Comparison of ENCODE assay signal across 16 mouse cellular contexts in genomic region chr13:113888704-113889103, GRCm38 (mm10).
DNase-seq lines count a peak whose midpoint lies in the region; ATAC-seq lines count a peak whose summit lies in the region.
"Had no signal": no experiment of that assay in that cellular context is flagged by ENCODE, and none has a peak within 500 bp of the region (broad histone marks: within the 10 kb centered on the region; RNA-seq: fewer than 3 reads in every experiment).

No protein-coding gene starts in this region.

- intact Hi-C loops in heart, postnatal 25 days (cut with DNase I): no loop called here

- no peaks in the 10 kb centered on the region for H3K36me3 ChIP-seq in kidney, embryonic 14.5 days (ENCODE audit: control insufficient read depth, insufficient read depth, low read length)
- H3K36me3 ChIP-seq in forebrain, embryonic 15.5 days: no peaks in the 10 kb centered on the region
- no peaks in the 10 kb centered on the region for H3K36me3 ChIP-seq in limb, embryonic 13.5 days
- H3K36me3 ChIP-seq: intestine, embryonic 15.5 days had no signal

- H3K27me3 ChIP-seq in kidney, embryonic 14.5 days (ENCODE audit: control insufficient read depth, insufficient read depth, low read length): no peaks in the 10 kb centered on the region
- H3K27me3 ChIP-seq in forebrain, embryonic 15.5 days: no peaks in the 10 kb centered on the region
- no peaks in the 10 kb centered on the region for H3K27me3 ChIP-seq in limb, embryonic 13.5 days
- H3K27me3 ChIP-seq: intestine, embryonic 15.5 days had no signal

- H3K4me3 ChIP-seq in kidney, embryonic 14.5 days (ENCODE audit: low read length): no peak overlapping the region
- no peak overlapping the region for H3K4me3 ChIP-seq in forebrain, embryonic 15.5 days
- H3K4me3 ChIP-seq in limb, embryonic 13.5 days: no peak overlapping the region
- H3K4me3 ChIP-seq: intestine, embryonic 15.5 days had no signal

- no peak overlapping the region for H3K27ac ChIP-seq in kidney, embryonic 14.5 days (ENCODE audit: low read depth, low read length)
- H3K27ac ChIP-seq in forebrain, embryonic 15.5 days (replicated peaks): no peak overlapping the region
- no peak overlapping the region for H3K27ac ChIP-seq in limb, embryonic 13.5 days
- H3K27ac ChIP-seq: intestine, embryonic 15.5 days; macrophage had no signal

- no peak overlapping the region; the same call in 1 of the 2 replicates for H3K4me2 ChIP-seq in kidney, embryonic 14.5 days (replicated peaks; ENCODE audit: low read depth, low read length)
- peak overlapping the region; percentile 15; the same call in 1 of the 2 replicates for H3K4me2 ChIP-seq in forebrain, embryonic 15.5 days (replicated peaks)
- H3K4me2 ChIP-seq in limb, embryonic 13.5 days (replicated peaks): 0 out of 2 replicates have a peak overlapping the region, but pooled peaks have one; percentile 21
- H3K4me2 ChIP-seq: heart, embryonic 11.5 days; intestine, embryonic 15.5 days; liver, embryonic 11.5 days had no signal

- 50% methylated on average over 16 of the region's 16 CpGs for WGBS in kidney, embryonic 14.5 days
- whole genome bisulfite sequencing in forebrain, embryonic 15.5 days: 25% methylated on average over 16 of the region's 16 CpGs
- 43% methylated on average over 16 of the region's 16 CpGs for WGBS in limb, embryonic 13.5 days

- no peak overlapping the region for H3K9ac ChIP-seq in kidney, embryonic 14.5 days (ENCODE audit: low read depth, low read length)
- H3K9ac ChIP-seq in forebrain, embryonic 15.5 days (replicated peaks): peak overlapping the region; percentile 28
- no peak overlapping the region; the same call in 1 of the 2 replicates for H3K9ac ChIP-seq in limb, embryonic 13.5 days
- H3K9ac ChIP-seq: intestine, embryonic 15.5 days had no signal

- no peaks in the 10 kb centered on the region for H3K9me3 ChIP-seq in kidney, embryonic 14.5 days (ENCODE audit: control insufficient read depth, low read length)
- H3K9me3 ChIP-seq in forebrain, embryonic 15.5 days: no peaks in the 10 kb centered on the region
- H3K9me3 ChIP-seq in limb, embryonic 13.5 days: no peaks in the 10 kb centered on the region
- H3K9me3 ChIP-seq: intestine, embryonic 15.5 days had no signal

- peak; percentile 53; the same call in 1 of the 2 replicates for ATAC-seq in kidney, embryonic 14.5 days (ENCODE audit: low FRiP score, low TSS enrichment)
- no peak for ATAC-seq in forebrain, embryonic 15.5 days (replicated peaks)
- ATAC-seq in limb, embryonic 13.5 days (ENCODE audit: low FRiP score, low read depth): no peak
- ATAC-seq: intestine, embryonic 15.5 days had no signal

- no peak for DNase-seq in kidney, adult 11 months
- peak; percentile 41 for DNase-seq in retina, embryonic 14.5 days (ENCODE audit: low spot score)
- no peak for DNase-seq in heart, postnatal 25 days (ENCODE audit: low spot score)
- DNase-seq in thymus, postnatal 25 days: no peak
- no peak for DNase-seq in cerebellum, postnatal 14 days
- DNase-seq: adrenal gland, postnatal 14 days; B cell, adult 2 months; cerebellum, postnatal 10 days; thymus, postnatal 14 days had no signal

- H3K4me1 ChIP-seq in kidney, embryonic 14.5 days (ENCODE audit: control insufficient read depth, insufficient read depth, low read length): no peaks in the 10 kb centered on the region
- peaks cover 30% of the 10 kb centered on the region for H3K4me1 ChIP-seq in forebrain, embryonic 15.5 days
- H3K4me1 ChIP-seq in limb, embryonic 13.5 days: peaks cover 20% of the 10 kb centered on the region
